Mouse (Mus musculus): ENCODE data around the gene Gpr25.

Gene Gpr25

GRCm38 (mm10) chr1:136233892-136234594 is 26.6 kb downstream of the Gpr25 start, which contains the start of gene Inava:
Gene Inava (minus strand): TSS chr1:136234264.
- peak; percentile 55 for DNase-seq (ENCODE audit: low read depth, low spot score)

GRCm38 (mm10) chr1:136232986-136233790 is 27.5 kb downstream of the Gpr25 start:
- DNase-seq (ENCODE audit: low read depth, low spot score), result no peak

- DNase-seq (ENCODE audit: low read depth, low spot score), result no peak
These were observed 28.3 kb downstream of the Gpr25 start for GRCm38 (mm10) chr1:136232285-136232926.

GRCm38 (mm10) chr1:136231596-136231995 is 29.1 kb downstream of the Gpr25 start:
- DNase-seq (ENCODE audit: low read depth, low spot score), result no peak

- no peak for DNase-seq (ENCODE audit: low read depth, low spot score)
These were observed 30.5 kb downstream of the Gpr25 start for GRCm38 (mm10) chr1:136230201-136230600.

- no peak for DNase-seq (ENCODE audit: low read depth, low spot score)
These were observed 31.7 kb downstream of the Gpr25 start for GRCm38 (mm10) chr1:136229040-136229373.

- DNase-seq (ENCODE audit: low read depth, low spot score), result no peak
These were observed 32.2 kb downstream of the Gpr25 start for GRCm38 (mm10) chr1:136228328-136229039.

- DNase-seq (ENCODE audit: low read depth, low spot score), result no peak
These were observed 32.8 kb downstream of the Gpr25 start for GRCm38 (mm10) chr1:136227870-136228269.

GRCm38 (mm10) chr1:136226626-136227025 is 34.0 kb downstream of the Gpr25 start:
- DNase-seq (ENCODE audit: low read depth, low spot score), result no peak

GRCm38 (mm10) chr1:136225846-136226245 is 34.8 kb downstream of the Gpr25 start:
- DNase-seq (ENCODE audit: low read depth, low spot score), result no peak

GRCm38 (mm10) chr1:136223758-136224342 is 36.8 kb downstream of the Gpr25 start:
- DNase-seq (ENCODE audit: low read depth, low spot score), result no peak

GRCm38 (mm10) chr1:136222386-136222785 is 38.3 kb downstream of the Gpr25 start:
- no peak for DNase-seq (ENCODE audit: low read depth, low spot score)

- DNase-seq (ENCODE audit: low read depth, low spot score), result no peak
These were observed 40.4 kb downstream of the Gpr25 start for GRCm38 (mm10) chr1:136220037-136220871.

GRCm38 (mm10) chr1:136214304-136214703 is 46.4 kb downstream of the Gpr25 start:
- no peak for DNase-seq (ENCODE audit: low read depth, low spot score)

GRCm38 (mm10) chr1:136212803-136213202 is 47.9 kb downstream of the Gpr25 start, which contains the start of gene Mroh3:
Gene Mroh3 (minus strand): TSS chr1:136212828.
- DNase-seq (ENCODE audit: low read depth, low spot score), result peak; percentile 74
